ENCODE assay signal across 11 mouse cellular contexts in genomic region chr2:153914151-153914550, GRCm38 (mm10). TPM values are rescaled to one million over a fixed set of nuclear protein-coding genes. Genes with fewer than 3 reads are reported as not detected.
DNase-seq lines count a peak whose midpoint lies in the region; ATAC-seq lines count a peak whose summit lies in the region.
"Had no signal": no experiment of that assay in that cellular context is flagged by ENCODE, and none has a peak within 500 bp of the region (broad histone marks: within the 10 kb centered on the region; RNA-seq: fewer than 3 reads in every experiment).

No protein-coding gene starts in this region.

- H3K4me3 ChIP-seq in hindbrain, embryonic 15.5 days: no peak overlapping the region
- H3K4me3 ChIP-seq in hindbrain, embryonic 13.5 days: no peak overlapping the region
- no peak overlapping the region for H3K4me3 ChIP-seq in midbrain, embryonic 15.5 days
- H3K4me3 ChIP-seq in forebrain, embryonic 12.5 days (replicated peaks): no peak overlapping the region
- H3K4me3 ChIP-seq: liver, embryonic 15.5 days had no signal

- H3K27ac ChIP-seq in hindbrain, embryonic 15.5 days (replicated peaks): no peak overlapping the region
- no peak overlapping the region for H3K27ac ChIP-seq in hindbrain, embryonic 13.5 days
- no peak overlapping the region for H3K27ac ChIP-seq in midbrain, embryonic 15.5 days
- no peak overlapping the region for H3K27ac ChIP-seq in forebrain, embryonic 12.5 days
- H3K27ac ChIP-seq: liver, embryonic 15.5 days had no signal

- peak; percentile 94 for DNase-seq in adrenal gland, adult 2 months
- DNase-seq in gastrocnemius, postnatal 36 days: peak; percentile 6 to 16
- DNase-seq in lung, postnatal 10 days: peak; percentile 11

- H3K4me1 ChIP-seq in hindbrain, embryonic 15.5 days (replicated peaks): no peaks in the 10 kb centered on the region
- no peaks in the 10 kb centered on the region for H3K4me1 ChIP-seq in hindbrain, embryonic 13.5 days (replicated peaks)
- H3K4me1 ChIP-seq in midbrain, embryonic 15.5 days: no peaks in the 10 kb centered on the region
- H3K4me1 ChIP-seq in forebrain, embryonic 12.5 days: no peaks in the 10 kb centered on the region; the same call in 1 of the 2 replicates
- H3K4me1 ChIP-seq: liver, embryonic 15.5 days had no signal

- 67% methylated on average over 5 of the region's 5 CpGs for WGBS in hindbrain, embryonic 15.5 days
- 64% methylated on average over 5 of the region's 5 CpGs for WGBS in hindbrain, embryonic 13.5 days
- WGBS in midbrain, embryonic 15.5 days: 39% methylated on average over 5 of the region's 5 CpGs
- WGBS in forebrain, embryonic 12.5 days: 65% methylated on average over 5 of the region's 5 CpGs

- intact Hi-C loops in gastrocnemius, postnatal 36 days (cut with DNase I): no loop called here

- no peak overlapping the region for H3K4me2 ChIP-seq in hindbrain, embryonic 15.5 days
- no peak overlapping the region for H3K4me2 ChIP-seq in hindbrain, embryonic 13.5 days
- H3K4me2 ChIP-seq in midbrain, embryonic 15.5 days: no peak overlapping the region
- no peak overlapping the region for H3K4me2 ChIP-seq in forebrain, embryonic 12.5 days
- H3K4me2 ChIP-seq: liver, embryonic 15.5 days had no signal

- H3K27me3 ChIP-seq in hindbrain, embryonic 15.5 days: no peaks in the 10 kb centered on the region
- no peaks in the 10 kb centered on the region for H3K27me3 ChIP-seq in hindbrain, embryonic 13.5 days
- H3K27me3 ChIP-seq in midbrain, embryonic 15.5 days (replicated peaks): no peaks in the 10 kb centered on the region
- no peaks in the 10 kb centered on the region for H3K27me3 ChIP-seq in forebrain, embryonic 12.5 days
- H3K27me3 ChIP-seq: liver, embryonic 15.5 days had no signal

- no peak overlapping the region for H3K9ac ChIP-seq in hindbrain, embryonic 15.5 days
- H3K9ac ChIP-seq in hindbrain, embryonic 13.5 days: no peak overlapping the region
- no peak overlapping the region for H3K9ac ChIP-seq in midbrain, embryonic 15.5 days
- no peak overlapping the region for H3K9ac ChIP-seq in forebrain, embryonic 12.5 days
- H3K9ac ChIP-seq: liver, embryonic 15.5 days had no signal

- H3K36me3 ChIP-seq in hindbrain, embryonic 15.5 days: no peaks in the 10 kb centered on the region
- H3K36me3 ChIP-seq in hindbrain, embryonic 13.5 days: no peaks in the 10 kb centered on the region
- H3K36me3 ChIP-seq in midbrain, embryonic 15.5 days (replicated peaks): no peaks in the 10 kb centered on the region
- H3K36me3 ChIP-seq in forebrain, embryonic 12.5 days (replicated peaks): no peaks in the 10 kb centered on the region
- H3K36me3 ChIP-seq: liver, embryonic 15.5 days had no signal

- no peaks in the 10 kb centered on the region for H3K9me3 ChIP-seq in hindbrain, embryonic 15.5 days
- no peaks in the 10 kb centered on the region for H3K9me3 ChIP-seq in hindbrain, embryonic 13.5 days
- H3K9me3 ChIP-seq in midbrain, embryonic 15.5 days: no peaks in the 10 kb centered on the region
- H3K9me3 ChIP-seq in forebrain, embryonic 12.5 days: no peaks in the 10 kb centered on the region
- H3K9me3 ChIP-seq: liver, embryonic 15.5 days had no signal

- peak; percentile 54; the same call in 1 of the 2 replicates for ATAC-seq in hindbrain, embryonic 15.5 days (ENCODE audit: low FRiP score, low read depth)
- no peak for ATAC-seq in hindbrain, embryonic 13.5 days (ENCODE audit: low FRiP score)
- no peak for ATAC-seq in erythroblast, adult 5-6 weeks (replicated peaks; ENCODE audit: low FRiP score, poor library complexity, severe bottlenecking)
- ATAC-seq in midbrain, embryonic 15.5 days (replicated peaks): no peak
- ATAC-seq in forebrain, embryonic 12.5 days (ENCODE audit: low FRiP score): no peak

RNA-seq across cellular contexts. Expression of gene Bpifb3, which starts 3.9 kb away (rescaled TPM):
- not detected in 2 replicates for polyA plus RNA-seq in hindbrain, embryonic 15.5 days (2015; fragmentation: Nextera tagmentation; extraction: Ambion mirVana)
- 0.12 TPM in 1 of 2 replicates, not detected in the other for polyA plus RNA-seq in hindbrain, embryonic 13.5 days (2015; fragmentation: Nextera tagmentation; extraction: Ambion mirVana)
- not detected for total RNA-seq in adrenal gland, adult 2 months (2021)
- not detected in 2 replicates for polyA plus RNA-seq in adrenal gland, adult 2 months (2012; rRNA removed)
- total RNA-seq in gastrocnemius, postnatal 36 days (2021): not detected
- total RNA-seq in erythroblast, adult 5-6 weeks (2015; ENCODE audit: low replicate concordance): not detected in 2 replicates
- total RNA-seq in erythroblast, adult 5-6 weeks (2017; ENCODE audit: low replicate concordance): not detected in 2 replicates
- polyA plus RNA-seq in midbrain, embryonic 15.5 days (2015; fragmentation: Nextera tagmentation; extraction: Ambion mirVana): not detected in 2 replicates
- polyA plus RNA-seq in forebrain, embryonic 12.5 days (2016; fragmentation: Nextera tagmentation; extraction: Ambion mirVana): not detected in 2 replicates
- polyA plus RNA-seq: intestine, embryonic 14.5 days; liver, embryonic 15.5 days; neural tube, embryonic 14.5 days had no signal

RNA-seq across cellular contexts. Expression of gene Bpifb6, which starts 14.0 kb away (rescaled TPM):
- polyA plus RNA-seq in hindbrain, embryonic 15.5 days (2015; fragmentation: Nextera tagmentation; extraction: Ambion mirVana): 0.12 TPM in 1 of 2 replicates, not detected in the other
- not detected in 2 replicates for polyA plus RNA-seq in hindbrain, embryonic 13.5 days (2015; fragmentation: Nextera tagmentation; extraction: Ambion mirVana)
- total RNA-seq in adrenal gland, adult 2 months (2021): 1 to 10 TPM in 1 of 2 experiments, under 1 TPM in 1; 0.55 to 6.3 TPM
- polyA plus RNA-seq in adrenal gland, adult 2 months (2012; rRNA removed): 0.06 TPM in 1 of 2 replicates, not detected in the other
- not detected for total RNA-seq in gastrocnemius, postnatal 36 days (2021)
- total RNA-seq in erythroblast, adult 5-6 weeks (2015; ENCODE audit: low replicate concordance): not detected in 2 replicates
- not detected in 2 replicates for total RNA-seq in erythroblast, adult 5-6 weeks (2017; ENCODE audit: low replicate concordance)
- not detected in 2 replicates for polyA plus RNA-seq in midbrain, embryonic 15.5 days (2015; fragmentation: Nextera tagmentation; extraction: Ambion mirVana)
- not detected in 2 replicates for polyA plus RNA-seq in forebrain, embryonic 12.5 days (2016; fragmentation: Nextera tagmentation; extraction: Ambion mirVana)
- polyA plus RNA-seq: intestine, embryonic 14.5 days; liver, embryonic 15.5 days; neural tube, embryonic 14.5 days had no signal

RNA-seq across cellular contexts. Expression of gene Bpifb4, which starts 23.9 kb away (rescaled TPM):
- not detected in 2 replicates for polyA plus RNA-seq in hindbrain, embryonic 15.5 days (2015; fragmentation: Nextera tagmentation; extraction: Ambion mirVana)
- polyA plus RNA-seq in hindbrain, embryonic 13.5 days (2015; fragmentation: Nextera tagmentation; extraction: Ambion mirVana): not detected in 2 replicates
- not detected for total RNA-seq in adrenal gland, adult 2 months (2021)
- polyA plus RNA-seq in adrenal gland, adult 2 months (2012; rRNA removed): 0.07 TPM in 1 of 2 replicates, not detected in the other
- not detected for total RNA-seq in gastrocnemius, postnatal 36 days (2021)
- total RNA-seq in erythroblast, adult 5-6 weeks (2015; ENCODE audit: low replicate concordance): not detected in 2 replicates
- total RNA-seq in erythroblast, adult 5-6 weeks (2017; ENCODE audit: low replicate concordance): not detected in 2 replicates
- polyA plus RNA-seq in midbrain, embryonic 15.5 days (2015; fragmentation: Nextera tagmentation; extraction: Ambion mirVana): not detected in 2 replicates
- 0.13 TPM in 1 of 2 replicates, not detected in the other for polyA plus RNA-seq in forebrain, embryonic 12.5 days (2016; fragmentation: Nextera tagmentation; extraction: Ambion mirVana)
- polyA plus RNA-seq: intestine, embryonic 14.5 days; neural tube, embryonic 14.5 days had no signal

RNA-seq across cellular contexts. Expression of gene Bpifb2, which starts 39.3 kb away (rescaled TPM):
- 0.17 TPM in 1 of 2 replicates, not detected in the other for polyA plus RNA-seq in hindbrain, embryonic 15.5 days (2015; fragmentation: Nextera tagmentation; extraction: Ambion mirVana)
- polyA plus RNA-seq in hindbrain, embryonic 13.5 days (2015; fragmentation: Nextera tagmentation; extraction: Ambion mirVana): not detected in 2 replicates
- total RNA-seq in adrenal gland, adult 2 months (2021): under 1 TPM in 1 of 2 experiments, not detected in 1; 0.17 TPM
- not detected in 2 replicates for polyA plus RNA-seq in adrenal gland, adult 2 months (2012; rRNA removed)
- total RNA-seq in gastrocnemius, postnatal 36 days (2021): not detected
- not detected in 2 replicates for total RNA-seq in erythroblast, adult 5-6 weeks (2015; ENCODE audit: low replicate concordance)
- total RNA-seq in erythroblast, adult 5-6 weeks (2017; ENCODE audit: low replicate concordance): not detected in 2 replicates
- not detected in 2 replicates for polyA plus RNA-seq in midbrain, embryonic 15.5 days (2015; fragmentation: Nextera tagmentation; extraction: Ambion mirVana)
- polyA plus RNA-seq in forebrain, embryonic 12.5 days (2016; fragmentation: Nextera tagmentation; extraction: Ambion mirVana): not detected in 2 replicates
- polyA plus RNA-seq: intestine, embryonic 14.5 days; liver, embryonic 15.5 days; neural tube, embryonic 14.5 days had no signal

RNA-seq across cellular contexts. Expression of gene Sun5, which starts 43.3 kb away (rescaled TPM):
- polyA plus RNA-seq in hindbrain, embryonic 15.5 days (2015; fragmentation: Nextera tagmentation; extraction: Ambion mirVana): not detected in 2 replicates
- polyA plus RNA-seq in hindbrain, embryonic 13.5 days (2015; fragmentation: Nextera tagmentation; extraction: Ambion mirVana): not detected in 2 replicates
- not detected for total RNA-seq in adrenal gland, adult 2 months (2021)
- not detected in 2 replicates for polyA plus RNA-seq in adrenal gland, adult 2 months (2012; rRNA removed)
- total RNA-seq in gastrocnemius, postnatal 36 days (2021): not detected
- total RNA-seq in erythroblast, adult 5-6 weeks (2015; ENCODE audit: low replicate concordance): not detected in 2 replicates
- not detected in 2 replicates for total RNA-seq in erythroblast, adult 5-6 weeks (2017; ENCODE audit: low replicate concordance)
- not detected in 2 replicates for polyA plus RNA-seq in midbrain, embryonic 15.5 days (2015; fragmentation: Nextera tagmentation; extraction: Ambion mirVana)
- polyA plus RNA-seq in forebrain, embryonic 12.5 days (2016; fragmentation: Nextera tagmentation; extraction: Ambion mirVana): not detected in 2 replicates
- polyA plus RNA-seq: intestine, embryonic 14.5 days; liver, embryonic 15.5 days; neural tube, embryonic 14.5 days had no signal

Comparison
In these comparisons a context has a peak if more than half of its experiments do, and no peak if none do; other contexts are left out.
1. DNase-seq: peak in every context shown above with its lines; median percentile 94 in adrenal gland, adult 2 months; 11 in gastrocnemius, postnatal 36 days; 11 in lung, postnatal 10 days.